Mouse (Mus musculus) CH12.LX (cell line): ENCODE measurements around the gene Golga1. TPM values are rescaled to one million over a fixed set of nuclear protein-coding genes. Genes with fewer than 3 reads are reported as not detected.
"Not testable (repeated sequence)": the region's sequence is repeated elsewhere in the genome, so short reads cannot be mapped to it uniquely, and the experiment has no call there.

Source experiments
- DNase-seq: peaks from one replicate; pipeline ENCODE4 v3.0.0-alpha.2; 2013; ENCODE audit errors: extremely low read depth
- H3K27ac ChIP-seq: 2 replicates; pipeline ENCODE4 v1.5.1; 2012; ENCODE audit warnings: low read depth, mild to moderate bottlenecking, control low read depth, moderate library complexity; ENCODE audit not compliant: insufficient read depth
- H3K27me3 ChIP-seq: replicated peaks from 2 replicates; pipeline ENCODE3; 2012; ENCODE audit warnings: inconsistent platforms
- H3K36me3 ChIP-seq, 2 experiments: replicated peaks in 1 of 2; 2 replicates each; pipeline versions ENCODE3 to v1.6.1; 2012; ENCODE audit warnings: inconsistent platforms in 1 of 2, low read length in 1 of 2, mild to moderate bottlenecking in 1 of 2, mixed read lengths in 1 of 2, moderate library complexity in 1 of 2; ENCODE audit not compliant: control insufficient read depth in 1 of 2, insufficient read depth in 1 of 2
- H3K4me1 ChIP-seq, 2 experiments: 2 replicates each; pipeline ENCODE4 v1.6.1; 2012; ENCODE audit warnings: inconsistent platforms in 1 of 2, moderate library complexity in 1 of 2; ENCODE audit not compliant: insufficient read depth in 2 of 2, control insufficient read depth in 1 of 2
- H3K4me2 ChIP-seq: 2 replicates; pipeline ENCODE4 v1.6.1; 2012; ENCODE audit warnings: low read depth, mild to moderate bottlenecking, control low read depth; ENCODE audit not compliant: poor library complexity, insufficient read depth, severe bottlenecking
- H3K4me3 ChIP-seq, 3 experiments: fragments of 150-350 bp in 1 of 3; sonication (generic) in 1 of 3; replicated peaks in 1 of 3; 2 replicates each; pipeline versions ENCODE3 to v1.5.1; 2011 to 2012; ENCODE audit warnings: low read depth in 2 of 3, low read length in 2 of 3, mild to moderate bottlenecking in 2 of 3, moderate library complexity in 2 of 3, control low read depth in 1 of 3, improper control_type of control experiment in 1 of 3, inconsistent platforms in 1 of 3, mixed read lengths in 1 of 3; ENCODE audit not compliant: poor library complexity in 1 of 3
- H3K79me2 ChIP-seq: replicated peaks from 2 replicates; pipeline ENCODE4 v1.6.1; 2012; ENCODE audit warnings: mild to moderate bottlenecking, moderate library complexity; ENCODE audit not compliant: control insufficient read depth, poor library complexity, insufficient read depth, severe bottlenecking; ENCODE audit errors: extremely low read depth
- H3K9ac ChIP-seq: 2 replicates; pipeline ENCODE4 v1.6.1; 2012; ENCODE audit warnings: low read depth, mild to moderate bottlenecking, control low read depth, moderate library complexity; ENCODE audit not compliant: insufficient read depth
- H3K9me3 ChIP-seq: replicated peaks from 2 replicates; pipeline ENCODE3; 2012; ENCODE audit warnings: low read length, inconsistent platforms, mixed read lengths
- EP300 ChIP-seq: IDR thresholded peaks from 2 replicates; pipeline ENCODE4 v1.6.1; 2011; ENCODE audit warnings: low read length, improper control_type of control experiment
- ETS1 ChIP-seq: conservative IDR thresholded peaks from 2 replicates; pipeline ENCODE4 v1.6.1; 2012; ENCODE audit warnings: low read depth, mild to moderate bottlenecking, inconsistent platforms, low read length, improper control_type of control experiment, moderate library complexity
- GABPA ChIP-seq: IDR thresholded peaks from 2 replicates; pipeline ENCODE4 v1.6.1; 2012; ENCODE audit warnings: low read depth, low read length, improper control_type of control experiment, inconsistent platforms; ENCODE audit not compliant: insufficient replicate concordance
- IRF4 ChIP-seq: IDR thresholded peaks from 2 replicates; pipeline ENCODE4 v1.6.1; 2014; ENCODE audit warnings: low read depth, mild to moderate bottlenecking, inconsistent platforms, low read length, improper control_type of control experiment
- JUN ChIP-seq: IDR thresholded peaks from 2 replicates; pipeline ENCODE4 v1.6.1; 2011; ENCODE audit warnings: low read depth, mild to moderate bottlenecking, low read length, improper control_type of control experiment, moderate library complexity; ENCODE audit not compliant: insufficient read depth
- JUND ChIP-seq: conservative IDR thresholded peaks from 2 replicates; pipeline ENCODE4 v1.6.1; 2011; ENCODE audit warnings: low read depth, low read length, improper control_type of control experiment
- MAZ ChIP-seq: IDR thresholded peaks from 2 replicates; pipeline ENCODE4 v1.6.1; 2012; ENCODE audit warnings: low read depth, mild to moderate bottlenecking, inconsistent platforms, low read length, improper control_type of control experiment, moderate library complexity
- dilution Hi-C: fragments of 300-500 bp; cut with MboI; formaldehyde crosslinking; loops from 2 replicates; pipeline ENCODE4 v1.14.3; 2020; ENCODE audit warnings: low sequenced_read_pairs; ENCODE audit not compliant: extremely low pct_unique_long_range_greater_than_20kb, extremely low pct_ligation_motif_present
- in situ Hi-C: fragments of 300-500 bp; cut with MboI; formaldehyde crosslinking; loops from 3 replicates; pipeline ENCODE4 v1.14.3; 2019; ENCODE audit warnings: low sequenced_read_pairs, low pct_ligation_motif_present, low pct_unique_long_range_greater_than_20kb, mixed read lengths
- polyA plus RNA-seq: library from polyadenylated mRNA; unstranded; fragments of >175 nt; gene quantifications from 2 replicates; pipeline ENCODE4 v1.2.1, GENCODE M21; 2012; ENCODE audit warnings: low read depth; ENCODE audit not compliant: insufficient read length
- total RNA-seq, 2 experiments: library from RNA; depleted of rRNA; stranded (reverse); fragments of 300-350 nt in 1 of 2; fragments of >200 nt in 1 of 2; gene quantifications; 2 replicates each; pipeline ENCODE4 v1.2.3; 2012 to 2014

Gene Golga1
- total and polyA plus RNA-seq, 3 experiments = 7.8 to 10.1 (median 8.6) TPM

GRCm38 (mm10) chr2:39114093-39114492, 48.8 kb upstream of the Golga1 start:
- dilution Hi-C loops (no loop called here), in situ Hi-C loops (no loop called here)
- Histone ChIP-seq H3K9ac (no peak overlapping the region), H3K9me3 (no peaks in the 10 kb centered on the region), H3K36me3 (peaks cover 7 to 43% of the 10 kb centered on the region in 2 experiments), H3K79me2 (no peaks in the 10 kb centered on the region), H3K4me1 (peaks cover 0 to 5% of the 10 kb centered on the region in 2 experiments; a peak in 1 of 4 replicates), H3K27me3 (no peaks in the 10 kb centered on the region), H3K27ac (no peak overlapping the region), H3K4me3 (no peak overlapping the region), H3K4me2 (no peak overlapping the region)
- no peak for TF ChIP-seq IRF4
- no peak for TF ChIP-seq ETS1
- TF ChIP-seq GABPA = no peak
- DNase-seq = no peak

GRCm38 (mm10) chr2:39110514-39110913, 45.2 kb upstream of the Golga1 start:
- dilution Hi-C loops = no loop called here
- H3K79me2 ChIP-seq = no peaks in the 10 kb centered on the region

GRCm38 (mm10) chr2:39109712-39110111, 44.4 kb upstream of the Golga1 start:
- H3K9ac ChIP-seq, in situ Hi-C loops, DNase-seq, H3K4me3 ChIP-seq, H3K9me3 ChIP-seq, dilution Hi-C loops, H3K27me3 ChIP-seq, H3K4me2 ChIP-seq, H3K4me1 ChIP-seq, H3K27ac ChIP-seq, H3K79me2 ChIP-seq: not testable (repeated sequence)
- H3K36me3 ChIP-seq = peaks cover 11 to 25% of the 10 kb centered on the region in 2 experiments

More at GRCm38 (mm10) chr2:39110514-39110913, 45.2 kb upstream of the Golga1 start:
- peaks cover 8 to 22% of the 10 kb centered on the region in 2 experiments for H3K36me3 ChIP-seq
- peaks cover 0 to 5% of the 10 kb centered on the region in 2 experiments; a peak in 1 of 4 replicates for H3K4me1 ChIP-seq
- no peak overlapping the region for H3K4me3 ChIP-seq
- H3K4me2 ChIP-seq = no peak overlapping the region
- in situ Hi-C loops = no loop called here
- H3K27ac ChIP-seq = no peak overlapping the region
- no peak for TF ChIP-seq EP300
- no peak for TF ChIP-seq MAZ
- TF ChIP-seq JUND = no peak
- no peak for TF ChIP-seq JUN
- H3K9me3 ChIP-seq = no peaks in the 10 kb centered on the region
- DNase-seq = no peak
- no peaks in the 10 kb centered on the region for H3K27me3 ChIP-seq
- H3K9ac ChIP-seq = no peak overlapping the region

- H3K4me1 ChIP-seq, dilution Hi-C loops, in situ Hi-C loops, DNase-seq, H3K4me2 ChIP-seq, H3K9me3 ChIP-seq, H3K79me2 ChIP-seq, H3K27ac ChIP-seq, H3K27me3 ChIP-seq, H3K4me3 ChIP-seq, H3K9ac ChIP-seq: not testable (repeated sequence)
- peaks cover 3 to 27% of the 10 kb centered on the region in 2 experiments for H3K36me3 ChIP-seq
These were observed 34.6 kb upstream of the Golga1 start for GRCm38 (mm10) chr2:39099951-39100350.
